Mouse (Mus musculus) embryonic fibroblast, embryonic 13.5 days (primary cell): Measurements from ENCODE around the gene Podn.

Source experiments
- CTCF ChIP-seq: IDR thresholded peaks from 2 replicates; pipeline ENCODE4 v1.5.1; 2011; ENCODE audit warnings: mild to moderate bottlenecking, control low read depth, low read length, moderate library complexity, borderline replicate concordance; ENCODE audit not compliant: insufficient read depth
- POLR2A ChIP-seq: IDR thresholded peaks from 2 replicates; pipeline ENCODE4 v1.6.1; 2011; ENCODE audit warnings: low read depth, mild to moderate bottlenecking, control low read depth, low read length, moderate library complexity

- TF ChIP-seq POLR2A (no peak), CTCF (no peak)
Measured at GRCm38 (mm10) chr4:108124104-108124503, 27.9 kb upstream of the Podn start.
